Mouse (Mus musculus) cerebellum, postnatal 4 days (tissue): Measurements from ENCODE around the gene Tfap4.
"Not testable (repeated sequence)": the region's sequence is repeated elsewhere in the genome, so short reads cannot be mapped to it uniquely, and the experiment has no call there.

ENCODE experiments used
- DNase-seq, 2 experiments: peaks; one replicate each; pipeline ENCODE4 v3.0.0; 2022; ENCODE audit warnings: low spot score in 2 of 2, mixed read lengths in 1 of 2

Gene Tfap4

DNA sequence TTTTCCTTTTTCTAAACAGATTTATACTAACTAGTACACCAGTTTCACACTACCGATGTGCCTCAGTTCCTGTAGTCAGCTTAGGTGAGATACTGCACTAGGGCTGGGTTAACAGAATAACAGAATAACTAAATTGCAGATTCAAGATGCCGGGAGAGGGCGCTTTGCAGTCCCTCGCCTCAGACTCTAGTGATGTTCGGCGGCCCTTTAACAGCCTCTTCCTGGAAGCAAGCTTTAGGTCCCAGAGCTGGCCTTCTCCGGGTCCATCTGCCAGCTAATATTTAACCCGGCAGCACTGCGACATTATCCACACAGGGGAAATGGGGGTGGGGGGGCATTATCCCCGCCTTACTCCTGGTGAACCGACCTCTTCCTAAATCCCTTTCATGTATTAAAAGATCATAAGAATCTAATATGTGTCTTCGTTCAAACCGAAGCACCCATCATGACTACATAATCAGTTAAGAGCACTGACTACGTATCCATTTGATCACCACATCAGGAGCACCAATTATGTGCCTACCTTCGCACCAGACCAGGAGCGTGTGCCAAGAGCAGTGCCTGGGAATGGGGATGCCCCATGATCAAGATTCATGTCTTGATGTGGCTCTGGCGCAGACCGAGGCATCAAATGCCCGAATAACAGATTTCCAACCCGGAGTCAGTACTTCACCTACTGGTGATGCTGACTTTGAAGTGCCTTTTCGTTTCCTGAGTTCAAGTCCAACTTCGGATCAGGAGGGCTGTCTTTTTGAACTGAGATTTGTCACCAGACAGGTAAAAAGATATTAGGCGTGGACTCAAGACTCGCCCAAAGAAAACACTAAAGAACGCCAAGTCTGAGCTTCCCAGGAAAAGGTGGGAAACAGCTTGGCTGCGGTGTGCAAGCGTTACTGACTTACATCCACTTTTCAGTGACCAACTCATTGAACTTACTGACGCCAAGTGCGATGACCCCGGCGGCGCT, 33.5 kb upstream of the Tfap4 start:
- DNase-seq = peak in 1 of 2 experiments; percentile 68

DNA sequence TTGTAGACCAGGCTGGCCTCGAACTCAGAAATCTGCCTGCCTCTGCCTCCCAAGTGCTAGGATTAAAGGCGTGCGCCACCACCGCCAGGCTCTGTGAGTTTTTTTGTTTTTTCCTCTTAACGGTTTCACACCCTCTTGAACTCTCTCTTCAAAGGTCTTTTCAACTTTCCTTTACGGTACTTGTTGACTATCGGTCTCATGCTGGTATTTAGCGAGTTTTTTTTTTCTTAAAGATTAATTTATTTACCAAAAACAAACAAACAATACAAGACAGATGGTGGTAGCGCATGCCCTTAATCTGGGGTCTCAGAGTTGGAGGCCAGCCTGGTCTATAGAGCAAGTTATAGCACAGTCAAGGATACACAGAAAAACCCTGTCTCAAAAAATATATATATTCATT, 30.6 kb upstream of the Tfap4 start:
- no peak for DNase-seq

GRCm38 (mm10) chr16:4587516-4588210, 28.0 kb upstream of the Tfap4 start:
- peak in 1 of 2 experiments; percentile 15 for DNase-seq

GRCm38 (mm10) chr16:4586531-4587123, 27.0 kb upstream of the Tfap4 start:
- peak; percentile 81 to 89 for DNase-seq

GRCm38 (mm10) chr16:4585642-4586530, 26.2 kb upstream of the Tfap4 start:
- DNase-seq = no peak

GRCm38 (mm10) chr16:4584438-4584837, 24.8 kb upstream of the Tfap4 start:
- DNase-seq = no peak

GRCm38 (mm10) chr16:4583807-4584206, 24.2 kb upstream of the Tfap4 start:
- DNase-seq = no peak

DNA sequence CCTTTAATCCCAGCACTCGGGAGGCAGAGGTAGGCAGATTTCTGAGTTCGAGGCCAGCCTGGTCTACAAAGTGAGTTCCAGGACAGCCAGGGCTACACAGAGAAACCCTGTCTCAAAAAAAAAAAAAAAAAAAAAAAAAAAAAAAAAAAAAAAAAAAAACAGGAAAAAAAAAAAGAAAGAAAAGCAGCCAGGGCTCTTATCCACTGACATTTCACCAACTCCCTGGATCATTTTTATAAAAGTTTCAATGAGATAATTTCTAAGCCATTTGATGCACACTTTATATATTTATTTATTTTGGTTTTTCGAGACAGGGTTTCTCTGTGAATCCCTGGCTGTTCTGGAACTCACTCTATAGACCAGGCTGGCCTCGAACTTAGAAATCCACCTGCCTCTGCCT, 21.5 kb upstream of the Tfap4 start:
- not testable (repeated sequence) for DNase-seq

DNA sequence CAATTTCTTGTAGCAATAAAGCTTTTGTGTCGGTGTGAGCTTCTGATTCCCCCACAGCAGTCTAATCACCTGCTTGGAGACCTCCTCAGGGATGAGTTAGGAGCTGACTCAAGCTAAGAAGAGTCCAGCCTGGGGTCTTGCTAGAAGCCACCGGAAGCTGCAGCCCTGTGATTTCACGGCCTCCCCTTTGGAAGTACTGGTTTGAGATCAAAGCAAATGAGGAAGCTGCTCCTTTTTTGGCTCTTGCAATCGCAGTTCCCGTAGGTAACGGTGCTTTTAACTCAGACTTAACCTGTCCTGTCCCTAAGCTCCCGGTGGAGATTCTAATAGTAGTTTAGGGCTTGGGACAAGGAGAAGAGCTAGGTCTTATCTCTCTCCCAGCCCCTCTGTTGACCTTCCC, 19.0 kb upstream of the Tfap4 start:
- DNase-seq = no peak

GRCm38 (mm10) chr16:4576873-4577272, 17.2 kb upstream of the Tfap4 start:
- DNase-seq = no peak

DNA sequence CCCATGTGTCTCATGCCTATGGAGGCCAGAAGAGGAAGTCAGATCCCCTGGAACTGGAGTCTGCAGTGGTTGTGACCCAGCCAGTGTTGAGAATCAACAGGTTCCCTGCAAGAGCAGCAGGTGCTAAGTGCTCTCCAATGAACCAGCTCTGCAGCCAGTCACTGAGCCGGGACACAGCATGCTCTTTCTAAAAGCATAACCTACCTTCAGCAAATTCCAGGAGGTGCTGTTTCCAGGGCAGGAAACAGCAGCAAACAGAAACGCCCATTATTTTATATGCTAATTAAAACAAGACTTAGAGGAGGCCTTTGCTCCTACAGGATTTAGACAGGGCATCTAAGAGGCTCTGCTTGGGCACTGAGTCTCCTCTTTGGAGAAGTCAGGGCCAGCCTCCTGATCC, 16.4 kb upstream of the Tfap4 start:
- no peak for DNase-seq

DNA sequence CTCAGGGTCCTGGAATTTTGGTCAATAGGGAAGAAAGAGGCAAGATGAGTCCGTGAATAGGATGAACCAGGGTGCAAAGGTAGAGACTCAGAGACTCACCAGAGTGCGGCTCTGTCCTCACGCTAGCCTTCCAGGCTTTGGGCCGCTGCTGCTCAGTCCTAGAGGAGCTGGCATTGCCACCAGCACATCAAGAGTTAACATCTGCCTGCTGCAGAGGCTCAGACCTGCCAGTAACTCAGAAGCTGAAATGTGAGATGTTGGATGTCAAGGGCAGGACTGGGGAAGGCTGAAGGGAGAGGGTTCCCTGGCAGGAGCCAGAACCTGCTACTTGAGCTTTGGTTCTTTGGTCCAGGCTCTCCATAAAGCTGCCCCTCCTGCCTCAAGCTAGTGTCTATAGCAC, 11.1 kb upstream of the Tfap4 start:
- no peak for DNase-seq

- peak; percentile 78 to 82 for DNase-seq
These were observed 8.3 kb upstream of the Tfap4 start for GRCm38 (mm10) chr16:4567912-4568311.

DNA sequence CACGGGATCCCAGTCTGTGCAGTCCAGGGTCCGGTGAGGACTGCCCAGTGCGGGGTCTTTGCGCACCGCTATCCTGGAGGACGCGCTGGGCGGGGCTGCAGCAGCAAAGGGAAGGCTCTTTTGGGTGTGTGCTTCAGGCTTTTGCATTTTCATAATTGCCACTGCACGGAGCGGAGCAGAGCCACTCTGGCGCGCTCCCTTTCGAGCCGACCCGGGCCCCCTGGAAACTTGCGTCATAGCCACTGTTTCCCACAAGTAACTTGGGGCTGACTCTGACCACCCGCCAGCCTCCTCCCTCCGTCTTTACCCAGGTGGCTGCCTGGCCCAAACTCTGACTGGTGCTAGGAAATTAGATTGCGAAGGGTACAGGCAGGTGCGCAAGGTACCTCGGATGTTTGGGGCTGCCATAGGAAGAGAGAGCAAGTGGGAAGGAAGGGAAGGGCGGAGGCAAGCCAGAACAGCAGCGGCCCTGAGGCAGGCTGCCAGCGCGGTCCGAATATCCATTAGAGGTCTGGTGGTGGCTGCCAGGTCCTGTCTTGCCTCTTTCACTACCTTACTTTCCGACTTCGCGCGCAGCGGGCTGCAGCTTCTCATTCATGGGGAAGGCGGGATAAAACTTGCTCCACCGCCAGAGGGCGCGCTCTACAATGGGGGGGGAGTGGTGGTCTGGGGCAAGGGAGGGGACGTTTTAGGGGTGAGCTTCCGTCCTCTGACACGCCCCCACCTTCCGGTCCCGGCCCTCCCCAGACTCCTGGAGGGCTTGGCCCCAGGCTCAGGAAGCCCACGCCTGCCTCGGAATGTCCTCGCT, 695 bp upstream of the Tfap4 start:
- peak; percentile 34 to 64 for DNase-seq

DNA sequence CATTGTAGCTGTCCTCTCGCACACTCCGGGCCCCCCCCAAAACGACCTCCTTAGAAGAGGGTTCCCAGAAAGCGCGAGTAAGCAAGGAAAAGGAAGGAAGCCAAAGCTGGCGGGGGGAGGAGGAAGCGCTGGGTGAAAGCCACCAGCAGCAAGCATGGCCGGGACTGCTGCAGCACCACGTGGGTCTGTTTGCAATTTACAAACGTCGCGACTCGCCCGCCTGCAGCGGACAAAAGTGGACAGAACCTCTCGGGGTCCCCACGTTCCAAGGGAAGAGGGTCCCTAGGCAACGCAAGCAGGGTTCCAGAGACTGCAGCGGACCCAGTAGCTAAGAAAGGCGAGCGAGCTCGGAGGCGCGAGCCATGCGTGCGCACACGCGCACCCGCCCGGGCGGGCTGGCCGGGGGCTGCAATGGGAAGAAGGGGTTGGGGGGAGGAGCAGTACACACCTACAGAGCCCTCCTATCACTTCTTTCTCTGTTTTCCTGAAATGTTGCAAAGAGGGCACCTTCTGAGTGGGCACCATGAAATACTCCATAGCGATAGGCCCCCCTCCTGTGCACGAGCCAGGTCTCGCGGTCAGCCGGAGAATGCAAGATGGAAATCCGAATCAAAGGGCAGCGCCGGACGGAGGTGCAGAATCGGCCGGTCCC, 548 bp downstream of the Tfap4 start:
- peak; percentile 40 to 62 for DNase-seq

DNA sequence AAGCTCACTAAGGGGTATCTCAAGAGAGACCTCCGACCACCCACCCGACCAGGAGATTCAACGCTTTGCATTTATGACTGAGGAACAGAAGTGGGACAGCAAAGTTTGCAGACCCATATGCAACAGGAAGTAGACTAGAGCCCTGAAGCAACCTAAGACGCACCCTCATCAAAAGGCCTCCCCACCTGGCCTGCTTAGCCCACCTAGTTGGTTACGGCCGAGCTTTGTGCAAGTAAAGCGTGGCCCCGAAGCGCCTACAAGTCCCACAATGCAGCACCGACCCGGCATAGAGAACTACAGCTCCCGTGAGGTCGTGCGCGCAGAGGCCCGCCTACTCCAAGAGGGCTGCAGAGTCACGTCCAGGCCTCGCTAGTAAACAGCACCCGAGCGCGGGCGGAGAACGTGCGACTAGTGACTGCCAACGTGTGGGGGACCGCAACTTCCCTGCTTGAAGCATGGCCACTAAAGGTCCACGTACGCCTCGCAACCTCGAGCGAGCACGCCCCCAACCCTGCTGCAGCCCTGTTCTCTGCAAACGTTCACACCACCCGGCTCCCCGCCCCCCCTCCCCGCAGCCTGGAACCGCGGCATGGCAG, 1.2 kb downstream of the Tfap4 start:
- peak; percentile 70 to 87 for DNase-seq

DNA sequence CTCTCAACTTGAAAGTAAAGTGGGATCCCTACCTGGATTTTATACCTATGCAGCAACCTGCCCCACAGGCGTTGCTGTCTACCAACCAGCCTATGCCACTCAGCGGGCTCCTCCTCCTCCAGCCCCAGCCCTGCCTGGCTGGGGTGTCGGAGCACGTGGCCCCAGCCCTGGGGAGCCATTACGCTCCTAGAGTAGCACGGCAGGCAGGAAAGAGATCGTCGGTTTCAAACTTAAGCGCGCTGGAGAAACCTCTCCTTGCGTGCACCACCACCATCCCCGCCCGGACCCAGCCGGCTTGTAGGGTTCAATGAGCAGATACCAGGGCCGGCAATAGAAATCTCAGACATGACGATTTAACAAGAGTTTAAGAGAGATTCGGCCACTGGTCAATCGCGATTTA, 1.7 kb downstream of the Tfap4 start:
- peak; percentile 32 to 41 for DNase-seq

GRCm38 (mm10) chr16:4557085-4557484, 2.6 kb downstream of the Tfap4 start:
- DNase-seq = no peak

DNA sequence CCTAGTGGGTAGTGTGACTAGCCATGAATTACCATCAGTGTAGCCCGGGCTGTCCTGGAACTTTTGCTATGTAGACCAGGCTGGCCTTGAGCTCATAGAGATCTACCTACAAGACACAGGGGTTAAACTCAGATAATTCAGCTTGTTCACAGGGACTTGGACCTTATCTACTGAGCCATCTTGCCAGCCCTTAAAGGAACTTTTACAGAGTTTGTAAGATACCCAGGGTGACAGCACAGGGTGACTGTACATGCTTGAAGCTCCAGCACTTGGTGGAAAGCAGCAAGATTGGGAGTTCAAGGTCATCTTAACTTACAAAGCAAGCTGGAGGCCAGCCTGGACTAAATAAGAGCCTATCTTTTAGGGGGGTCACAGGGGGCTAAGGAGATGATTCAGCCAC, 4.1 kb downstream of the Tfap4 start:
- no peak for DNase-seq
